Mouse (Mus musculus) gastrocnemius, adult 2 months (tissue): ENCODE data around the gene Mrpl1. TPM values are rescaled to one million over a fixed set of nuclear protein-coding genes. Genes with fewer than 3 reads are reported as not detected.

Experiments used
- DNase-seq: peaks from one replicate; pipeline ENCODE4 v3.0.0; 2022
- H3K27ac ChIP-seq: fragments of 200-600 bp; 2 replicates; pipeline ENCODE4 v1.8.1; 2022; ENCODE audit warnings: mild to moderate bottlenecking
- H3K4me3 ChIP-seq: fragments of 200-600 bp; 2 replicates; pipeline ENCODE4 v1.8.1; 2022; ENCODE audit warnings: mild to moderate bottlenecking, moderate library complexity
- CTCF ChIP-seq: fragments of 200-600 bp; IDR thresholded peaks from 2 replicates; pipeline ENCODE4 v1.8.1; 2022; ENCODE audit warnings: antibody characterized with exemption, mild to moderate bottlenecking, moderate library complexity
- intact Hi-C: fragments of 180-260 bp; cut with DNase I; formaldehyde crosslinking; loops from one replicate; pipeline ENCODE4 v1.15.1; 2025
- total RNA-seq, 2 experiments: library from RNA; stranded (reverse); gene quantifications; 2 replicates each; pipeline ENCODE4 v1.2.3; 2021

The Mrpl1 gene
- total RNA-seq, 2 experiments from 2014 or later = 22.6 to 28.4 TPM

DNA sequence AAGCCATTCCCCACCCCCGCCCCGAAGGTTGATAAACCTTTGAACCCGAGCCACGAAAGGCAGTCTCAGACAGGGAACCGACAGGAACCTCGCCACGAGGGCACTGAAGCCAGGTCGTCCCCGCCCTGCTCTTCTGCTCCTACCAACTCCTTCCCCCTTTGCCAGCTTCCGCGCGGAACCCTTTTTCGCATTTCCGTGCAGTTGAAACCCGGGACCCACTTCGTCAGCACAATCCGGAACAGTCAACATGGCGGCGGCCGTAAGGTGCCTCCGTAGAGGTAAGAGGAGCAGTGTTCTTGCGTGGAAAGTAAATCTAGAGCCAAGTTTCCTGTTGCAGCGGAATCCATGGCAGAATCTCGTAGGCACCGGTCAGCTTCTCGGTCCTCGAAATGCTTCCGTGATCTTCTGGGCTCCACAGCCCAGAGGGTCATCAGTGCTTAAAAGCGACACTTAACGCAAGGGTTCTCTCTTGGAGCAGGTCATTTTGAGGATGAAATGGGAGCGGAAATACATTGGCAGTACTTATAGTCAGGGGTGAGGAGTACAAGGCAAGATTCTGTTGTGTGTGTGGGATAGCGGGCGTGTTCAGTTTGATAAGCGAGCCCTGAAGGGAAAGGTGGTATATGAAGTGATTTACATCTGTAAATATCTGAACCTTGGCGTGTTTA is 757 bp downstream of the Mrpl1 start:
- no peak for TF ChIP-seq CTCF
- H3K27ac ChIP-seq = peak overlapping the region; percentile 88

DNA sequence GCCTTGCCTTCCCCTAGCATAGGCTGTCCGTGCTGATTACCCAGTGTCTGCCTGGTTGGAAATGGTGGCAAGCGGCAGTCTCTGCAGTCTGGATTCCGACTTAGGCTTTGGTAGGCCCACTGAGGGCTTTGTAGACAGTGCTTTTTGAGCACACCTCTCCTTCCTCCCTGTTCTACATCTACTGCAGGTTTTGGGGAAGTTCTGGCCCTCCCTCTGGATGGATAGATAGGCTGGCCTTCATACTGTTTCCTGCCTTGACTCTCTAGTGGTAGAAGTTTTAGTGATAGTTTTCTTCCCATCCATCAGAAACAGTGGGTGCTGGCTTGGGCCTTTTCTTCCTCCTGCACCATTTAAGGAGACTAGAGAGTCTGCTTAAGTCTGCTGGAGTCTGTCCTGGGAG is 9.4 kb downstream of the Mrpl1 start:
- no peak for TF ChIP-seq CTCF
- intact Hi-C loops = loop anchor here (10.0 kb wide), 1 partner anchor 144 kb away; no protein-coding TSS in a partner anchor
- H3K4me3 ChIP-seq = no peak overlapping the region
- peak overlapping the region; percentile 1; the same call in 1 of the 2 replicates for H3K27ac ChIP-seq
- no peak for DNase-seq

More for the DNA sequence above, 757 bp downstream of the Mrpl1 start:
- H3K4me3 ChIP-seq = peak overlapping the region; percentile 92
- DNase-seq = peak; percentile 95
- intact Hi-C loops = loop anchor here (2.0 to 10.0 kb wide), 2 partner anchors 47 to 135 kb away; no protein-coding TSS in a partner anchor

DNA sequence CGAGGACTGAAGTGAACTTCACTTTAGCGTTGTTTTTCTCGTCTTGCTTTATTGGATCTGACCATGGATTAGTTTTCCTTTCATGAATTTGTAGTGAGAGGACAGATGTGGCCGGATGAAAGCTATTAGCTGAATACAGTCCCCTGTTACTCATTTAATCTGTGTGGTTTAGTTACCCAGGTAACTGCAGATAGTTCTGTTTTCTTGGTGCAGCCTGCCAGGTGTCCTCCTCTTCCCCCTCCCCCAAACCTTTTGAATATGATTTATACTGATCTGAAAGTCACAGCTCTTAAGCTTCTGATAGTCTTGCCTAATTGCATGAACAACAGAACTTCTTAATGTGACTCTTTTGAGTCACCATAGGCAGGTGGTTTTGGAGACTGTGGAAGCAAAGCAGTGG is 10.2 kb downstream of the Mrpl1 start:
- no peak for TF ChIP-seq CTCF
- DNase-seq = no peak
- intact Hi-C loops = loop anchor here (10.0 kb wide), 1 partner anchor 145 kb away; no protein-coding TSS in a partner anchor
- Histone ChIP-seq H3K4me3 (no peak overlapping the region), H3K27ac (no peak overlapping the region)

DNA sequence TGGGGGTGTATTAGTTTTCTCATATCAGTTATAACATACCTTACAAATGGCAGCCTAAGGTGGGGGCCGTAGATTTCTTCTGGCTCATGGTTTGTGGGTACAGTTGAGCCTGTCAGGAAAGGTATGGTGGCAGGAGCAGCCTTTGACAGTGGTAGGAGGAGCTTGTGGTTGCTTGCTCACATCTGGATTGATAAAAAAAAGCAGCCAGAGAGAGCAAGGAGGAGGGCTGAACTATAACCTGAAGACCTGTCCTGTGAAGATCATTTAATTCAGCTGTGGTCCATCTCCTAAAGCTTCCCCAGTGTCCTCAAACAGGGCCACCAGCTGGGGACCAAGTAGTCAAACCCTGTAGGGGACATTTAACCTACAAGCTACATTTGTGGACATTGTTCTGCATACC is 12.0 kb downstream of the Mrpl1 start:
- Histone ChIP-seq H3K27ac (no peak overlapping the region), H3K4me3 (no peak overlapping the region)
- no peak for TF ChIP-seq CTCF
- DNase-seq = no peak
- intact Hi-C loops = no loop called here

DNA sequence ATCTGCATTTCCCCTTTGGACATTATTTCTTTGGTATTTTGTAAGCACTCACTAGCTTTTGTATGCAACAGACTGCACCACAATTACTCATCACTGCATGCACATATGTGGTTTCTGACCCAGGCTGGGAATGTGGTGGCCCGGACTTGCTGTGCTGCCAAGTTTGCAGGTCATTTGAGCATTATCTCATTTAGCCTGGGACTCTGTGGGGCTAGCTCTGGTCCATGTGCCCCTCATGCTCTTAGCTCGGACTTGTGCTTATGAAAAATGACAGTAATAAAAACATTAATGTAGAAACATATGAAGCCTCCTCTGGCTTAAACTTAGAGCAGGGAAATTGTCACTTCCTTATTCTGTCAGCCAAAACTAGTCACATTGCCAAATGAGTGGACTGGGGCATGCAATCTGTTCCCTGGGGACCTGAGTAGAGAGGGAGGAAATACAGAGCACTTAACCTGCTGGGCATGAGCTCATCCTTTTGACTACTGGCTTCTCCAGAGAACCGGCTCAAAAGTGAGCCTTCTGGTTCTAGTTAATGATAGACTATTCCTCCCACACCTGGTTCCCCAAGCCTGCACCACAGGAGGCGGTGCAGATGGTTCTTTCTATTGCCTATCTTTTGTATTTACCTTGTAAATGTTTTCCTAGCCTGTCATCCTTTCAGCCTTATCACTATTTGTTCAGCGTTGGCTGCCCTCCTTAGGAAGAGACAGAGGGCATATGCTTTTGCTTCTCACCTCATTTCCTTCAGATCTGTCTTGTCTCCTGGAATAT is 12.7 kb downstream of the Mrpl1 start:
- peak; percentile 28 for DNase-seq
- intact Hi-C loops = no loop called here

DNA sequence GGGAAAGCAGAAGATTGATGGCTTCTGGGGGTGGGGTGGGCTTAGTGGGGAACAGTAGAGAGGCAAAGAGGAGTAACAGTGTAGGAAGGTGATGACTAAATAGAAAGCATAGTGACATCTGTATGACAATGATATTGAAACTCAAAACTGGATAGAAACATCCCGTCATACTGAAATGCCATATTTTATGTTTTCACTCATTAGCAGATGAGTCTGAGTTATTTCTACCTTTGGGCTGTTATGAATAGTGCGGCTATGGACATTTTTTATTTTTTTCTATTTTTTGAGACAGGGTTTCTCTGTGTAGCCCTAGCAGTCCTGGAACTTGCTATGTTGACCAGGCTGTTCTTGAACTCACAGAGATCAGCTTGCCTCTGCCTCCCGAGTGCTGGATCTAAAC is 13.7 kb downstream of the Mrpl1 start:
- no peak overlapping the region for H3K27ac ChIP-seq
- intact Hi-C loops = no loop called here
- TF ChIP-seq CTCF = no peak

More for the DNA sequence above, 12.7 kb downstream of the Mrpl1 start:
- TF ChIP-seq CTCF = no peak
- Histone ChIP-seq H3K27ac (no peak overlapping the region), H3K4me3 (no peak overlapping the region)

DNA sequence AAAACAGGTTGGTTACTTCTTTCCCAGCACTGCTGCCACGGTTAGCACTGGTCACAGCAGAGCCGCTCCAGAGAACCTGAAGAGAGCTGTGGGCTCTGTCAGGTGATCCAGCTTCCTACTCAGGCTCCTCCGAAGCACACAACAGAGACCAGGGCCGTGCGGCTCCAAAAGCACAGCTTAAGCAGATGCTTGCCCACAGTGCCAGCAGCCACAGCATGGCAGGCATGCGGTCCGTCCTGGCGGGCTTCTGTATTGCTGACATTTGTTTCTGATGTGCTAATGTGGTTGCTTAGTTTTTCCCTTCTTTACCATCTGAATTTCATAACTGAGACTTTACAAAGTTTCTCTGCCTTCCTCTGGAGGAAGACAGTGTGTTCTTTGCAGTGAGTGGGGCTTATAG is 17.2 kb downstream of the Mrpl1 start:
- intact Hi-C loops = no loop called here
- DNase-seq = no peak

More for the DNA sequence above, 13.7 kb downstream of the Mrpl1 start:
- no peak for DNase-seq
- no peak overlapping the region for H3K4me3 ChIP-seq

DNA sequence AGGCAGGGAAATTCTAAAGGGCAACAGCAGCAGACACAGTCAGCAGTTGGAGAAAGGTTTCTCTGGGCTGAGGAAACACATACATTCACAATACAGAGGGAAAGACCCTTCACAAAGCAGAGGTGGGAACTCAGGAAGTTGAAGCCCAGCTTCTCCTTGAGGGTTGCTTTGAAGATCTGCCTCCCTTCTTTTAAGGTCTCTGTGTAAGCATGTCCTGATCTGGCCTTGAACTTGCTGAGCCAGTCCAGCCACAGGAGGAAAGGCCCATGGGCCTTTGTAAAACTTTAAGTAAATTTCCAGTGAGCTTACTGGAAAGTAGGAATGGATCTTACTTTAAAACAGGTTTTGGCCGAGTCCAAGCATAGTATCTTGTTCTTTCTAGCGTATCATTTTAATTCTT is 19.7 kb downstream of the Mrpl1 start:
- Histone ChIP-seq H3K27ac (no peak overlapping the region), H3K4me3 (no peak overlapping the region)
- intact Hi-C loops = no loop called here
- TF ChIP-seq CTCF = no peak
- DNase-seq = no peak

More for the DNA sequence above, 17.2 kb downstream of the Mrpl1 start:
- Histone ChIP-seq H3K27ac (no peak overlapping the region), H3K4me3 (no peak overlapping the region)
- TF ChIP-seq CTCF = no peak

DNA sequence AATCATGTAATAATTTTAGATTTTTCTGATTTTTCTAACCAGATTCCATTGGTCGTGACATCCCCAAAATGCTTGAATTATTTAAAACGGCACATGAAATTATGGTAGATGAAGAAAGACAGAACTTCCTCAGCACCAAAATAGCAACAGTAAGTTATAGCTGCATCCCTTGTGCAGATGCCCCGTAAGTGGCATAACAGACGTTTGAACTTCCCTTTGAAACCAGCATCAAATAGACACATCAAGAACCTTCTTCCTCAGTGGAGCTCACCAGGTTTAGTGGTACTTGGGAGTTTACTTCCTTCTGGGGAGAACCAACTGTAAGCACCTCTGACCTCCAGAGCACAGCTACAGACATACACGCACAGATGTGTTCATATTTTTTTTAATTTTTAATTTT is 29.5 kb downstream of the Mrpl1 start:
- no peak for DNase-seq
- Histone ChIP-seq H3K27ac (no peak overlapping the region), H3K4me3 (no peak overlapping the region)
- TF ChIP-seq CTCF = no peak
- intact Hi-C loops = no loop called here

DNA sequence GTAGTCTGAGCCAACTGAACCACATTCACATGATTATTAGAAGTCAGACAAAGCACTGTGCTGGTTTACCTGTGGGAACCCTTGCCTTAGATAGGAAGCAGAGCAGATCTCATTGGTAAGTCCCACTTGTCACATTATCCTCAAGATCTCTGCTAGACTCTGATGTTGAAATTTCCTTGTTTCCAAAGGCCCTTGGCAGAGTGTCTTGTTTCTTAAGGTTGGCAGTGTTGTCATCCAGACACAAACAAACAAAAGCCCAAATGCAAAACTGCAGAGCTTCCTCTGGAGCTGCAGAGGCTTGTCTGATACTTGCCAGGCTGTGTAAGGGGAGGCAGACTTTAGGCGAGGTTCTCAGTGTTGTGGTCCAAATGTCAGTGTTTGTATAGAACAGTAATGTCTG is 31.6 kb downstream of the Mrpl1 start:
- Histone ChIP-seq H3K4me3 (no peak overlapping the region), H3K27ac (no peak overlapping the region)
- intact Hi-C loops = no loop called here
- no peak for TF ChIP-seq CTCF
- no peak for DNase-seq

DNA sequence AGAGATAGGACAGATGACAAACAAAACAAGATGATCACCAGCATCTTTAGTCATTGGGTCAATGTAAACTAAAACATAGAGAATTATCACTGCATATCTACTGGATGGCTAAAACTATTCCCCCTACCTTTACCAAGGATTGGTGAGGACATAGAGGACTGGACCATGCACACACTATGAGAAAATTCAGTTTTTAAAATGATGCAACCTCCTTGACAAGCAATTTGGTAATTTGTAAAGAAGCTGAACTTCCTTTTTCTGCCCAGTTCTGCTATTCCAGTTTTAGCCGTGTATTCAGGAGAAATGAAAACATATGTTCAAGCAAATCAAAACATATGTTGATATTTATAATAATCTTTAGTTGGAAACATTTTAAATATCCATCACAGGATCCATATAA is 35.2 kb downstream of the Mrpl1 start:
- no peak for TF ChIP-seq CTCF
- no peak for DNase-seq
- Histone ChIP-seq H3K27ac (no peak overlapping the region), H3K4me3 (no peak overlapping the region)
- intact Hi-C loops = no loop called here

DNA sequence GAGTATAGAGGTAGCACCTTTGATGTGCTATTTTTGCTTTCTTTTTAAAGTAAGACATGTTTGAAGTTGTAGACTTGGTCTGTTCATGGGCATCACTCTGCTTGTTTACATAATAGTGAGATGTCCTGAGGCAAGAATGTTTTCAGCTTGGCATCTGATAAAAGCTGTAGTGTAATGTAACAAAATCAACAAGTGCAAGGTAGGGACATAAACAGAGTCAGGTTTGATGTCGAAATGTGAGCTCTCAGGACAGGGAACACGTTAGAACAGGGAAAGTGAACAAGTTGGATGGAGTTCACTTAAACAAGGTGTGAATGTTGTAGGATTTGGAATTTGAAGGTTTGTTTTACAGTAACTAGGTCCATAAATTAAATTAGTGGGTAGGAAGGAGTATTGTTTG is 44.7 kb downstream of the Mrpl1 start:
- H3K27ac ChIP-seq = no peak overlapping the region
- intact Hi-C loops = no loop called here
- DNase-seq = no peak
- no peak overlapping the region for H3K4me3 ChIP-seq
- no peak for TF ChIP-seq CTCF

DNA sequence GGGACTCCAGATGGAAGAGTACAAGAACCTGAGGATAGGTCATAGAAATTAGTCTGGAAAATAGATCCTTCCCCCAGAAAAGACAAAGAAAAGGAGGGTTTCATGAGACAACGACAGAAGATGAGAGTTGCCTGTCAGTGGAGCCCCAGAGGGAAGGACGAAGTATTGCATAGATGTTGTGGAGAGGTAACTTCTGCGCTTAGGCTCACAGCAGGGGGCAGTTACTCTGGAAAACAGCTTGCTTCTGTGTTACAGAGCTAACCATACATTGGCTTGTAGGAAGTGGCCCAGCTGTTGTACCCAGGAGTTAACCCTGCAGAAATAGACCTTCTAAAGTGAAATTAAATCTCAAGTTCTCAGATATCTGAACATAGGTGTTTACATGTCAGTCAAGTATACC is 45.9 kb downstream of the Mrpl1 start:
- TF ChIP-seq CTCF = no peak
- intact Hi-C loops = no loop called here
- no peak for DNase-seq
- no peak overlapping the region for H3K27ac ChIP-seq
- no peak overlapping the region for H3K4me3 ChIP-seq
